Mouse (Mus musculus): ENCODE measurements around the gene Mlph. TPM values are rescaled to one million over a fixed set of nuclear protein-coding genes. Genes with fewer than 3 reads are reported as not detected.

Mlph gene
- total and polyA plus RNA-seq, 3 experiments = not detected

- Histone ChIP-seq H3K36me3 (ENCODE audit: control insufficient read depth in 1 of 2, insufficient read depth in 2 of 2, low read length in 2 of 2) (no peaks in the 10 kb centered on the region), H3K9ac (ENCODE audit: control insufficient read depth, low read depth, low read length, poor library complexity, severe bottlenecking) (no peak overlapping the region), H3K4me3 (ENCODE audit: control insufficient read depth in 1 of 2, insufficient read depth in 1 of 2, low read depth in 2 of 2, low read length in 2 of 2) (no peak overlapping the region), H3K9me3 (replicated peaks; ENCODE audit: insufficient read depth, low read length) (no peaks in the 10 kb centered on the region), H3K27me3 (ENCODE audit: control insufficient read depth in 1 of 2, insufficient read depth in 2 of 2, low read length in 2 of 2) (no peaks in the 10 kb centered on the region; a peak in 1 of 4 replicates), H3K79me2 (ENCODE audit: control insufficient read depth, insufficient read depth, low read length, poor library complexity) (no peaks in the 10 kb centered on the region), H3K27ac (ENCODE audit: control insufficient read depth, low read depth, low read length) (no peak overlapping the region), H3K4me1 (ENCODE audit: control insufficient read depth in 1 of 2, insufficient read depth in 2 of 2, low read length in 2 of 2) (no peaks in the 10 kb centered on the region)
- no peak for DNase-seq (ENCODE audit: low read depth, low spot score)
- no peak for TF ChIP-seq POLR2AphosphoS5 (IDR thresholded peaks at IDR 0.05; ENCODE audit: borderline replicate concordance, low read depth, low read length)
- no peak for TF ChIP-seq TCF12 (IDR thresholded peaks at IDR 0.05; ENCODE audit: low read depth, low read length)
- TF ChIP-seq ELF1 (IDR thresholded peaks at IDR 0.05; ENCODE audit: low read depth, low read length) = no peak
- no peak for TF ChIP-seq USF2 (IDR thresholded peaks at IDR 0.05; ENCODE audit: borderline replicate concordance in 1 of 2, insufficient read depth in 1 of 2, low read depth in 1 of 2, low read length in 2 of 2)
- TF ChIP-seq EP300 (IDR thresholded peaks at IDR 0.05; ENCODE audit: low read depth in 1 of 2, low read length in 2 of 2) = no peak
- no peak for TF ChIP-seq HCFC1 (IDR thresholded peaks at IDR 0.05; ENCODE audit: low read depth, low read length)
- TF ChIP-seq ETS1 (IDR thresholded peaks at IDR 0.05; ENCODE audit: low read depth, low read length) = no peak
- TF ChIP-seq CTCF (IDR thresholded peaks at IDR 0.05 in 2 of 3, conservative IDR thresholded peaks at IDR 0.05 in 1 of 3; ENCODE audit: control insufficient read depth in 1 of 3, insufficient read depth in 1 of 3, low read depth in 2 of 3, low read length in 3 of 3, poor library complexity in 1 of 3, severe bottlenecking in 1 of 3) = no peak
Observed at GRCm38 (mm10) chr1:90998891-90999611, 84.2 kb downstream of the Mlph start.

GRCm38 (mm10) chr1:90999911-91000601 lies 85.2 kb downstream of the Mlph start:
- Histone ChIP-seq H3K79me2 (ENCODE audit: control insufficient read depth, insufficient read depth, low read length, poor library complexity) (no peaks in the 10 kb centered on the region), H3K9ac (ENCODE audit: control insufficient read depth, low read depth, low read length, poor library complexity, severe bottlenecking) (no peak overlapping the region), H3K4me3 (ENCODE audit: control insufficient read depth in 1 of 2, insufficient read depth in 1 of 2, low read depth in 2 of 2, low read length in 2 of 2) (no peak overlapping the region), H3K36me3 (ENCODE audit: control insufficient read depth in 1 of 2, insufficient read depth in 2 of 2, low read length in 2 of 2) (no peaks in the 10 kb centered on the region), H3K27ac (ENCODE audit: control insufficient read depth, low read depth, low read length) (no peak overlapping the region), H3K9me3 (replicated peaks; ENCODE audit: insufficient read depth, low read length) (no peaks in the 10 kb centered on the region), H3K4me1 (ENCODE audit: control insufficient read depth in 1 of 2, insufficient read depth in 2 of 2, low read length in 2 of 2) (no peaks in the 10 kb centered on the region), H3K27me3 (ENCODE audit: control insufficient read depth in 1 of 2, insufficient read depth in 2 of 2, low read length in 2 of 2) (no peaks in the 10 kb centered on the region; a peak in 1 of 4 replicates)
- TF ChIP-seq UBTF (IDR thresholded peaks at IDR 0.05; ENCODE audit: borderline replicate concordance, insufficient read depth, low read depth, low read length) (no peak), MAFK (IDR thresholded peaks at IDR 0.05; ENCODE audit: borderline replicate concordance, low read depth, low read length) (no peak), MYB (IDR thresholded peaks at IDR 0.05; ENCODE audit: low read depth, low read length) (no peak), HCFC1 (IDR thresholded peaks at IDR 0.05; ENCODE audit: low read depth, low read length) (no peak), CTCF (IDR thresholded peaks at IDR 0.05 in 2 of 3, conservative IDR thresholded peaks at IDR 0.05 in 1 of 3; ENCODE audit: control insufficient read depth in 1 of 3, insufficient read depth in 1 of 3, low read depth in 2 of 3, low read length in 3 of 3, poor library complexity in 1 of 3, severe bottlenecking in 1 of 3) (no peak), E2F4 (IDR thresholded peaks at IDR 0.05; ENCODE audit: borderline replicate concordance, low read depth, low read length) (no peak), ZC3H11A (IDR thresholded peaks at IDR 0.05; ENCODE audit: low read depth, low read length) (no peak), NRF1 (IDR thresholded peaks at IDR 0.05; ENCODE audit: insufficient read depth, low read depth, low read length, poor library complexity, severe bottlenecking) (no peak)
- DNase-seq (ENCODE audit: low read depth, low spot score) = no peak

Other genes with a start within 250 kb of the Mlph start
- gene Col6a3, start 71.1 kb upstream of the Mlph start, total RNA-seq (2012; rRNA removed) = not detected in 2 replicates
- gene Col6a3, start 71.1 kb upstream of the Mlph start, polyA plus RNA-seq (2012; ENCODE audit: insufficient read depth in 1 of 2, insufficient read length in 2 of 2, low read depth in 1 of 2, low replicate concordance in 2 of 2, missing spikeins in 1 of 2) = not detected
- gene Prlh, start 38.0 kb downstream of the Mlph start, total RNA-seq (2012; rRNA removed) = not detected in 2 replicates
- gene Prlh, start 38.0 kb downstream of the Mlph start, polyA plus RNA-seq (2012; ENCODE audit: insufficient read depth in 1 of 2, insufficient read length in 2 of 2, low read depth in 1 of 2, low replicate concordance in 2 of 2, missing spikeins in 1 of 2) = not detected
- not detected in 2 replicates for gene Rab17, start 54.6 kb downstream of the Mlph start, total RNA-seq (2012; rRNA removed)
- gene Rab17, start 54.6 kb downstream of the Mlph start, polyA plus RNA-seq (2012; ENCODE audit: insufficient read depth in 1 of 2, insufficient read length in 2 of 2, low read depth in 1 of 2, low replicate concordance in 2 of 2, missing spikeins in 1 of 2) = not detected
- gene Lrrfip1, start 83.7 kb downstream of the Mlph start, total RNA-seq (2012; rRNA removed) = 12.9 and 13.9 TPM in 2 replicates
- gene Lrrfip1, start 83.7 kb downstream of the Mlph start, polyA plus RNA-seq (2012; ENCODE audit: insufficient read depth in 1 of 2, insufficient read length in 2 of 2, low read depth in 1 of 2, low replicate concordance in 2 of 2, missing spikeins in 1 of 2) = 10 to 100 TPM in 1 of 2 experiments, not detected in 1; 15.4 TPM
- not detected in 2 replicates for gene Rbm44, start 230.0 kb downstream of the Mlph start, total RNA-seq (2012; rRNA removed)
- gene Rbm44, start 230.0 kb downstream of the Mlph start, polyA plus RNA-seq (2012; ENCODE audit: insufficient read depth in 1 of 2, insufficient read length in 2 of 2, low read depth in 1 of 2, low replicate concordance in 2 of 2, missing spikeins in 1 of 2) = not detected

Data from MEL (cell line).